13 mouse cellular contexts compared by ENCODE assay signal in genomic region chr6:94795442-94795841, GRCm38 (mm10).
"Had no signal": no experiment of that assay in that cellular context is flagged by ENCODE, and none has a peak within 500 bp of the region (broad histone marks: within the 10 kb centered on the region; RNA-seq: fewer than 3 reads in every experiment).

No protein-coding gene starts in this region.

- H3K4me2 ChIP-seq: limb, embryonic 15.5 days; liver, embryonic 12.5 days; lung, embryonic 14.5 days; midbrain, embryonic 12.5 days; neural tube, embryonic 13.5 days; stomach, embryonic 15.5 days had no signal

- H3K27ac ChIP-seq: limb, embryonic 15.5 days; liver, embryonic 12.5 days; midbrain, embryonic 12.5 days; neural tube, embryonic 13.5 days; stomach, embryonic 15.5 days had no signal

- ATAC-seq: liver, embryonic 12.5 days; midbrain, embryonic 16.5 days had no signal

- DNase-seq: kidney, postnatal 25 days; layer of hippocampus, adult 9-11 months; layer of hippocampus, postnatal 36 days; lung, embryonic 14.5 days; retina, postnatal 1 day; right cerebral cortex, postnatal 4 days; thymus, postnatal 4 days had no signal

- H3K36me3 ChIP-seq: limb, embryonic 15.5 days; liver, embryonic 12.5 days; midbrain, embryonic 12.5 days; neural tube, embryonic 13.5 days; stomach, embryonic 15.5 days had no signal

- H3K4me3 ChIP-seq: limb, embryonic 15.5 days; liver, embryonic 12.5 days; midbrain, embryonic 12.5 days; neural tube, embryonic 13.5 days; stomach, embryonic 15.5 days had no signal

- H3K4me1 ChIP-seq: liver, embryonic 12.5 days; midbrain, embryonic 12.5 days; neural tube, embryonic 13.5 days; stomach, embryonic 15.5 days had no signal

- H3K9me3 ChIP-seq: liver, embryonic 12.5 days; neural tube, embryonic 13.5 days; stomach, embryonic 15.5 days had no signal

- H3K9ac ChIP-seq: limb, embryonic 15.5 days; liver, embryonic 12.5 days; lung, embryonic 14.5 days; midbrain, embryonic 12.5 days; neural tube, embryonic 13.5 days; stomach, embryonic 15.5 days had no signal

- H3K27me3 ChIP-seq: limb, embryonic 15.5 days; liver, embryonic 12.5 days; midbrain, embryonic 12.5 days; neural tube, embryonic 13.5 days; stomach, embryonic 15.5 days had no signal
